Mouse (Mus musculus) midbrain, embryonic 16.5 days (tissue): Measurements from ENCODE around the gene Qsox1. TPM values are rescaled to one million over a fixed set of nuclear protein-coding genes. Genes with fewer than 3 reads are reported as not detected.

Experiments
- ATAC-seq: fragments of 200-750 bp; cut with Nextera tagmentation; 2 replicates; pipeline ENCODE4 v1.8.0; 2017; ENCODE audit warnings: moderate TSS enrichment
- H3K27ac ChIP-seq: fragments of 300-500 bp; sonication (generic); 2 replicates; pipeline ENCODE4 v1.5.1; 2014; ENCODE audit warnings: mild to moderate bottlenecking, low read length, mixed read lengths
- H3K27me3 ChIP-seq: fragments of 300-500 bp; sonication (generic); 2 replicates; pipeline ENCODE4 v1.6.1; 2014; ENCODE audit warnings: low read depth, low read length, mixed read lengths; ENCODE audit not compliant: control insufficient read depth, insufficient read depth
- H3K36me3 ChIP-seq: fragments of 300-500 bp; sonication (generic); 2 replicates; pipeline ENCODE4 v1.6.1; 2014; ENCODE audit warnings: mild to moderate bottlenecking, low read length, moderate library complexity, mixed read lengths; ENCODE audit not compliant: control insufficient read depth, insufficient read depth
- H3K4me1 ChIP-seq: fragments of 300-500 bp; sonication (generic); 2 replicates; pipeline ENCODE4 v1.6.1; 2014; ENCODE audit warnings: mild to moderate bottlenecking, low read length, mixed read lengths; ENCODE audit not compliant: control insufficient read depth, insufficient read depth
- H3K4me2 ChIP-seq: fragments of 300-500 bp; sonication (generic); 2 replicates; pipeline ENCODE4 v1.6.1; 2014; ENCODE audit warnings: mild to moderate bottlenecking, low read length, mixed read lengths
- H3K4me3 ChIP-seq: fragments of 300-500 bp; sonication (generic); 2 replicates; pipeline ENCODE4 v1.5.1; 2014; ENCODE audit warnings: low read depth, mild to moderate bottlenecking, low read length, moderate library complexity, mixed read lengths
- H3K9ac ChIP-seq: fragments of 300-500 bp; sonication (generic); 2 replicates; pipeline ENCODE4 v1.6.1; 2014; ENCODE audit warnings: low read depth, low read length, mixed read lengths
- H3K9me3 ChIP-seq: fragments of 300-500 bp; sonication (generic); replicated peaks from 2 replicates; pipeline ENCODE4 v1.6.1; 2014; ENCODE audit warnings: mild to moderate bottlenecking, low read length, mixed read lengths; ENCODE audit not compliant: control insufficient read depth, poor library complexity, severe bottlenecking
- WGBS: fragments of 180-500 bp; shearing (Covaris S2); extraction: QIAGEN DNeasy Blood & Tissue Kit; methylation state at CpG from one replicate; pipeline ENCODE4 v1.1.7; 2014; 5-methylcytosine and 5-hydroxymethylcytosine counted together
- polyA plus RNA-seq: library from polyadenylated mRNA; unstranded; fragments of >200 nt; fragmentation: Nextera tagmentation; extraction: Ambion mirVana; gene quantifications from 2 replicates; pipeline ENCODE4 v1.2.1, GENCODE M21; 2015

Qsox1 gene
- polyA plus RNA-seq, 1 experiment from 2014 or later: 18.0 TPM

- ATAC-seq: no peak; the same call in 1 of the 2 replicates
- Histone ChIP-seq H3K27me3 (peaks cover 48% of the 10 kb centered on the region), H3K36me3 (no peaks in the 10 kb centered on the region), H3K27ac (no peak overlapping the region), H3K9me3 (no peaks in the 10 kb centered on the region), H3K4me2 (peak overlapping the region; percentile 70), H3K9ac (peak overlapping the region; percentile 7; the same call in 1 of the 2 replicates), H3K4me3 (peak overlapping the region; percentile 38), H3K4me1 (peaks cover 17% of the 10 kb centered on the region)
- WGBS: under 1% methylated on average over 34 of the region's 34 CpGs
Measured at GRCm38 (mm10) chr1:155741378-155741945, 71.2 kb downstream of the Qsox1 start.

GRCm38 (mm10) chr1:155740622-155741377 is 71.9 kb downstream of the Qsox1 start:
- ATAC-seq: peak; percentile 26; the same call in 1 of the 2 replicates

GRCm38 (mm10) chr1:155737809-155738383 is 74.8 kb downstream of the Qsox1 start:
- H3K4me2 ChIP-seq: no peak overlapping the region
- H3K4me1 ChIP-seq: peaks cover 15% of the 10 kb centered on the region
- no peaks in the 10 kb centered on the region for H3K36me3 ChIP-seq
- H3K4me3 ChIP-seq: no peak overlapping the region
- under 1% methylated on average over 25 of the region's 25 CpGs for WGBS
- ATAC-seq: no peak
- H3K27ac ChIP-seq: no peak overlapping the region
- H3K9me3 ChIP-seq: no peaks in the 10 kb centered on the region
- H3K9ac ChIP-seq: no peak overlapping the region
- peaks cover 48% of the 10 kb centered on the region for H3K27me3 ChIP-seq

More at GRCm38 (mm10) chr1:155740622-155741377, 71.9 kb downstream of the Qsox1 start:
- Histone ChIP-seq H3K27ac (no peak overlapping the region), H3K27me3 (peaks cover 44% of the 10 kb centered on the region), H3K9ac (no peak overlapping the region), H3K36me3 (no peaks in the 10 kb centered on the region), H3K4me3 (peak overlapping the region; percentile 1; the same call in 1 of the 2 replicates), H3K9me3 (no peaks in the 10 kb centered on the region), H3K4me1 (peaks cover 17% of the 10 kb centered on the region), H3K4me2 (peak overlapping the region; percentile 70; the same call in 1 of the 2 replicates)
- under 1% methylated on average over 44 of the region's 44 CpGs for WGBS

GRCm38 (mm10) chr1:155737017-155737808 is 75.5 kb downstream of the Qsox1 start:
- Histone ChIP-seq H3K27ac (no peak overlapping the region), H3K9me3 (no peaks in the 10 kb centered on the region), H3K4me3 (no peak overlapping the region), H3K27me3 (peaks cover 53% of the 10 kb centered on the region), H3K4me2 (no peak overlapping the region), H3K9ac (no peak overlapping the region), H3K4me1 (peaks cover 8% of the 10 kb centered on the region), H3K36me3 (no peaks in the 10 kb centered on the region)
- ATAC-seq: no peak
- 1% methylated on average over 58 of the region's 58 CpGs for WGBS

GRCm38 (mm10) chr1:155736096-155736825 is 76.4 kb downstream of the Qsox1 start:
- Histone ChIP-seq H3K27me3 (peaks cover 59% of the 10 kb centered on the region), H3K9me3 (no peaks in the 10 kb centered on the region), H3K27ac (no peak overlapping the region), H3K9ac (no peak overlapping the region), H3K4me1 (no peaks in the 10 kb centered on the region; the same call in 1 of the 2 replicates), H3K4me2 (no peak overlapping the region), H3K36me3 (no peaks in the 10 kb centered on the region), H3K4me3 (no peak overlapping the region)
- 1% methylated on average over 26 of the region's 26 CpGs for WGBS
- no peak for ATAC-seq

- H3K4me3 ChIP-seq: no peak overlapping the region
- H3K4me2 ChIP-seq: no peak overlapping the region
- H3K27me3 ChIP-seq: peaks cover 74% of the 10 kb centered on the region
- H3K9ac ChIP-seq: no peak overlapping the region
- peaks cover 8% of the 10 kb centered on the region for H3K4me1 ChIP-seq
- 0% methylated on average over 2 of the region's 2 CpGs for WGBS
- ATAC-seq: no peak
- no peak overlapping the region for H3K27ac ChIP-seq
- no peaks in the 10 kb centered on the region for H3K36me3 ChIP-seq
- H3K9me3 ChIP-seq: no peaks in the 10 kb centered on the region; the same call in 1 of the 2 replicates
Measured at GRCm38 (mm10) chr1:155731156-155731555, 81.5 kb downstream of the Qsox1 start.

- Histone ChIP-seq H3K9me3 (no peaks in the 10 kb centered on the region; the same call in 1 of the 2 replicates), H3K27ac (no peak overlapping the region), H3K36me3 (no peaks in the 10 kb centered on the region), H3K4me1 (peaks cover 8% of the 10 kb centered on the region), H3K4me3 (peak overlapping the region; percentile 19; the same call in 1 of the 2 replicates), H3K4me2 (peak overlapping the region; percentile 52), H3K27me3 (peaks cover 80% of the 10 kb centered on the region), H3K9ac (0 out of 2 replicates have a peak overlapping the region, but pooled peaks have one; percentile 20)
- 0 out of 2 replicates have a peak, but pooled peaks have one; percentile 48 for ATAC-seq
- WGBS: under 1% methylated on average over 22 of the region's 23 CpGs
Measured at GRCm38 (mm10) chr1:155729113-155729795, 83.4 kb downstream of the Qsox1 start.
